Mouse (Mus musculus) megakaryocyte, embryonic 14.5 days (primary cell): ENCODE measurements around the gene Fam160b1.

ENCODE experiments used
- FLI1 ChIP-seq: IDR thresholded peaks from 2 replicates; pipeline ENCODE4 v1.6.1; 2012; ENCODE audit warnings: low read length, inconsistent platforms, mixed read lengths
- GATA1 ChIP-seq: IDR thresholded peaks from 3 replicates; pipeline ENCODE4 v1.6.1; 2012; ENCODE audit warnings: mixed read lengths, low read length, inconsistent platforms, borderline replicate concordance

DNA sequence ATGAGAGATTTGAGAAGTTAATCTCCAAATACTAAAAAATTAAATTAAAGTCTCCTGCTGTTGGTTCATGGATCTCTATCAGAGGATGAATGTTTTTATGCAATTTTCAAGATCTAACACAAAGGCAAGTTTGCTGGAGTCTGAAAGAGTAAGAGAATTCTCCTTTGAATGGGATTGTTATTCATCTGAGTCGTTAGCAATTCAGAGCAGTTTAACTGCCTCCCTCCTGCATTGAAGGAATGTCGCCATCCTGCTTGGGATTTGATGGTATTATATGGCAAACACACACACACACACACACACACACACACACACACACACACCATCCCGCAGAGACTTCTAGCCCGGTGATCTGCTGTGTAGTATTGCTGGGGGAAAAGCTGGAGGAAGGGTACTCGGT, 6.1 kb downstream of the Fam160b1 start:
- TF ChIP-seq GATA1 = no peak
- TF ChIP-seq FLI1 = no peak
